Comparison of ENCODE assay signal across 8 mouse cellular contexts in the genomic region with DNA sequence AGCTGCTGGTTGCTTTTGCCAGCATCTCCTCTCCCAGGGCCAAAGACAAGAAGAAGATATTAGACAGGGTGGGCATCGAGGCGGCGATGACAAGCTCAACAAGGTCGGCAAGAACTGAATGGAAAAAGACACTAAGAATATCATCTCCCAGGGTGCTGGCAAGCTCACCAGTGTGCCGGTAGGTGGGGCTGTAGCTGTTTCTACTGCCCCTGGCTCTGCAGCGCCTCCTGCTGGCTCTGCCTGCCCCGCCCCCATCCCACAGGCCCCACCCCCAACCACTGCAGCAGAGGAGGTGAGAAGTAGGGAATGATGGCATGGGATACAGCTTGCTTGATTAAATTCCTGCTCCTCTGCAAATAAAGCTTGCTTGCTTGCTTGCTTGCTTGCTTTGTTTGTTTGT. TPM values are rescaled to one million over a fixed set of nuclear protein-coding genes. Genes with fewer than 3 reads are reported as not detected.
DNase-seq lines count a peak whose midpoint lies in the region; ATAC-seq and TF ChIP-seq lines count a peak whose summit lies in the region.

No protein-coding gene starts in this region.

- peaks cover 8% of the 10 kb centered on the region for H3K4me1 ChIP-seq in midbrain, postnatal 0 days (ENCODE audit: insufficient read depth, low read length)
- H3K4me1 ChIP-seq in midbrain, embryonic 13.5 days (replicated peaks): peaks cover 30% of the 10 kb centered on the region

- H3K36me3 ChIP-seq in midbrain, postnatal 0 days (ENCODE audit: insufficient read depth, low read length): no peaks in the 10 kb centered on the region
- no peaks in the 10 kb centered on the region for H3K36me3 ChIP-seq in midbrain, embryonic 13.5 days

- H3K27me3 ChIP-seq in midbrain, postnatal 0 days (ENCODE audit: insufficient read depth, low read length): peaks cover 6% of the 10 kb centered on the region; the same call in 1 of the 2 replicates
- H3K27me3 ChIP-seq in midbrain, embryonic 13.5 days: peaks cover 23% of the 10 kb centered on the region; the same call in 1 of the 2 replicates

- ATAC-seq in cerebellum, adult (ENCODE audit: insufficient number of reproducible peaks, low FRiP score, low TSS enrichment): no peak
- no peak for ATAC-seq in midbrain, postnatal 0 days (ENCODE audit: low FRiP score)
- no peak for ATAC-seq in midbrain, embryonic 13.5 days

- no peak overlapping the region for H3K9ac ChIP-seq in midbrain, postnatal 0 days (replicated peaks; ENCODE audit: low read length, poor library complexity, severe bottlenecking)
- H3K9ac ChIP-seq in midbrain, embryonic 13.5 days (replicated peaks): no peak overlapping the region

- H3K4me3 ChIP-seq in midbrain, postnatal 0 days (ENCODE audit: low read depth, low read length): no peak overlapping the region
- H3K4me3 ChIP-seq in midbrain, embryonic 13.5 days (replicated peaks): no peak overlapping the region

- H3K27ac ChIP-seq in midbrain, postnatal 0 days (ENCODE audit: low read depth, low read length): no peak overlapping the region
- H3K27ac ChIP-seq in midbrain, embryonic 13.5 days: no peak overlapping the region

- TF ChIP-seq CTCF in midbrain, postnatal 0 days (IDR thresholded peaks at IDR 0.05): peak; percentile 57

- 29% methylated on average over 7 of the region's 7 CpGs for WGBS in midbrain, postnatal 0 days
- 32% methylated on average over 7 of the region's 7 CpGs for WGBS in midbrain, embryonic 13.5 days

- H3K4me2 ChIP-seq in midbrain, postnatal 0 days (ENCODE audit: low read depth, low read length, poor library complexity, severe bottlenecking): no peak overlapping the region
- no peak overlapping the region for H3K4me2 ChIP-seq in midbrain, embryonic 13.5 days (replicated peaks)

- peak; percentile 64 to 67 for DNase-seq in cerebellum, postnatal 10 days
- DNase-seq in midbrain, postnatal 0 days (ENCODE audit: low spot score): peak; percentile 30
- DNase-seq in c-Kit-negative CD71-positive TER-119-positive erythroid progenitor cells, embryonic 14.5 days (ENCODE audit: low read depth, low spot score): peak; percentile 28
- DNase-seq in induced T-regulatory cell, adult 2 months (ENCODE audit: low read depth): peak; percentile 84
- peak; percentile 38 for DNase-seq in mesoderm, embryonic 11.5 days (ENCODE audit: low read depth, low spot score)
- DNase-seq in yolk sac, embryonic 10.5 days (ENCODE audit: low spot score): peak; percentile 11

- no peaks in the 10 kb centered on the region for H3K9me3 ChIP-seq in midbrain, postnatal 0 days (ENCODE audit: low read length)
- no peaks in the 10 kb centered on the region for H3K9me3 ChIP-seq in midbrain, embryonic 13.5 days

RNA-seq across cellular contexts. Expression of a gene that starts 3.4 kb away (rescaled TPM):
- total RNA-seq in midbrain, postnatal 0 days (2014; rRNA removed): 4.2 and 6.7 TPM in 2 replicates
- 38.5 and 40.0 TPM in 2 replicates for polyA plus RNA-seq in midbrain, postnatal 0 days (2015; fragmentation: Nextera tagmentation; extraction: Ambion mirVana)
- polyA plus RNA-seq in midbrain, embryonic 13.5 days (2015; fragmentation: Nextera tagmentation; extraction: Ambion mirVana): 27.2 and 30.6 TPM in 2 replicates

RNA-seq across cellular contexts. Expression of a gene that starts 36.7 kb away (rescaled TPM):
- total RNA-seq in midbrain, postnatal 0 days (2014; rRNA removed): 171 and 228 TPM in 2 replicates
- polyA plus RNA-seq in midbrain, postnatal 0 days (2015; fragmentation: Nextera tagmentation; extraction: Ambion mirVana): 92.7 and 95.2 TPM in 2 replicates
- 72.4 and 77.0 TPM in 2 replicates for polyA plus RNA-seq in midbrain, embryonic 13.5 days (2015; fragmentation: Nextera tagmentation; extraction: Ambion mirVana)

RNA-seq across cellular contexts. Expression of a gene that starts 52.8 kb away (rescaled TPM):
- total RNA-seq in midbrain, postnatal 0 days (2014; rRNA removed): 3.3 and 4.1 TPM in 2 replicates
- polyA plus RNA-seq in midbrain, postnatal 0 days (2015; fragmentation: Nextera tagmentation; extraction: Ambion mirVana): 1.9 and 2.6 TPM in 2 replicates
- 2.4 and 2.5 TPM in 2 replicates for polyA plus RNA-seq in midbrain, embryonic 13.5 days (2015; fragmentation: Nextera tagmentation; extraction: Ambion mirVana)

Comparison
In these comparisons a context has a peak if more than half of its experiments do, and no peak if none do; other contexts are left out.
1. DNase-seq: peak in every context shown above with its lines; median percentile 84 in induced T-regulatory cell, adult 2 months; 66 in cerebellum, postnatal 10 days; 38 in mesoderm, embryonic 11.5 days; 30 in midbrain, postnatal 0 days; 28 in c-Kit-negative CD71-positive TER-119-positive erythroid progenitor cells, embryonic 14.5 days; 11 in yolk sac, embryonic 10.5 days.